Mouse (Mus musculus) E14TG2a.4 (cell line): ENCODE data around the gene Rere.

Source experiments
- H3K27me3 ChIP-seq: 2 replicates; pipeline ENCODE4 v1.6.1; 2014; ENCODE audit warnings: low read length, control low read depth; ENCODE audit not compliant: insufficient read depth
- H3K36me3 ChIP-seq: 2 replicates; pipeline ENCODE4 v1.6.1; 2014; ENCODE audit warnings: low read length, control low read depth; ENCODE audit not compliant: insufficient read depth
- H3K4me1 ChIP-seq: replicated peaks from 2 replicates; pipeline ENCODE4 v1.6.1; 2014; ENCODE audit warnings: low read depth, low read length, control low read depth
- H3K4me3 ChIP-seq: replicated peaks from 2 replicates; pipeline ENCODE4 v1.5.1; 2014; ENCODE audit warnings: mild to moderate bottlenecking, low read length
- H3K9me3 ChIP-seq: 2 replicates; pipeline ENCODE4 v1.6.1; 2014; ENCODE audit warnings: low read length, control low read depth
- CTCF ChIP-seq: conservative IDR thresholded peaks from 2 replicates; pipeline ENCODE4 v1.5.1; 2014; ENCODE audit warnings: low read length
- NANOG ChIP-seq: IDR thresholded peaks from 2 replicates; pipeline ENCODE4 v1.6.1; 2014; ENCODE audit warnings: borderline replicate concordance, low read length, mixed read lengths
- POU5F1 ChIP-seq: IDR thresholded peaks from 2 replicates; pipeline ENCODE4 v1.6.1; 2014; ENCODE audit warnings: low read length, borderline replicate concordance

Gene Rere

DNA sequence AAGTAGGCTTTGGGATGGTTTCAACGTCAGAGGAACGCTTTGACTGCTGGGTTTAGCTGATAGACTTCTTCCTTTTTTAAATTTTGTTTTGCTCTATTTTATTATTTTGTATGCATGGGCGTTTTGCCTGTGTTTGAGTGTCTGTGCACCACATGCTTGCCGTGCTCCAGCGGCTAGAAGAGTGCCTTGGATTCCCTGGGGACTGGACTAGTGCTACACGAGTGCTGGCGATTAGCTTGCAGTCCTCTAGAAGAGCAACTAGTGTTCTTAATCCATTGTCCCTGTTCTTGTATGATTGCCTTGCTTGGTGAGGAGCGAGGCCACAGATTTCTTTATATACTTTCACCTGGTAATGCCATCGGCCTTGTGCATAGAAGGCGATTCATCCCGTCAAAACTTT, 122.5 kb downstream of the Rere start:
- no peaks in the 10 kb centered on the region for H3K9me3 ChIP-seq
- H3K27me3 ChIP-seq, result no peaks in the 10 kb centered on the region
- peaks cover 52% of the 10 kb centered on the region for H3K4me1 ChIP-seq
- TF ChIP-seq NANOG (no peak), CTCF (no peak), POU5F1 (no peak)
- H3K36me3 ChIP-seq, result peaks cover 24% of the 10 kb centered on the region
- H3K4me3 ChIP-seq, result no peak overlapping the region

GRCm38 (mm10) chr4:150404583-150404982, 123.1 kb downstream of the Rere start:
- TF ChIP-seq POU5F1 (no peak), NANOG (no peak), CTCF (no peak)
- Histone ChIP-seq H3K27me3 (no peaks in the 10 kb centered on the region), H3K4me1 (peaks cover 50% of the 10 kb centered on the region), H3K9me3 (no peaks in the 10 kb centered on the region), H3K4me3 (no peak overlapping the region), H3K36me3 (peaks cover 30% of the 10 kb centered on the region)

DNA sequence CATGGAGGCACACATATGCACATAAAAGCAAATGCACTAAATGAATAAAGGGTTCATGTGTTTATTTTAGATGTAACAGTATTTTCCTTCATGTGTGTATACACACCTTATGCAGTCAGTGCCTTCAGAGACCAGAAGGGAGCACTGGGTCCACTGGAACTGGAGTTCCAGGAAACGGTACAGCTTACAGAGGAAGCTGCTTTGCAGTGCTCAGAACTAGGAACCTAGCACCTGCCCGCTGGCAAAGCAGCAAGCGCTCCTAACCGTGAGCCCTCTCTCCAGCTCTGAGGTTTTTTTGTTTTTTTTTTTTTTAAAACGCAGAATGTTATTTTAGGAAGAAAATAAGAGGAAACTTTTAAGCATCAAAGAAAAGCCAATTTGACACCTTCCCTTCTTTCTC, 124.3 kb downstream of the Rere start:
- H3K9me3 ChIP-seq, result no peaks in the 10 kb centered on the region
- H3K4me3 ChIP-seq, result 0 out of 2 replicates have a peak overlapping the region, but pooled peaks have one; percentile 3
- H3K4me1 ChIP-seq, result peaks cover 50% of the 10 kb centered on the region
- TF ChIP-seq CTCF, result no peak
- TF ChIP-seq POU5F1, result no peak
- no peak for TF ChIP-seq NANOG
- H3K36me3 ChIP-seq, result peaks cover 39% of the 10 kb centered on the region
- H3K27me3 ChIP-seq, result no peaks in the 10 kb centered on the region

DNA sequence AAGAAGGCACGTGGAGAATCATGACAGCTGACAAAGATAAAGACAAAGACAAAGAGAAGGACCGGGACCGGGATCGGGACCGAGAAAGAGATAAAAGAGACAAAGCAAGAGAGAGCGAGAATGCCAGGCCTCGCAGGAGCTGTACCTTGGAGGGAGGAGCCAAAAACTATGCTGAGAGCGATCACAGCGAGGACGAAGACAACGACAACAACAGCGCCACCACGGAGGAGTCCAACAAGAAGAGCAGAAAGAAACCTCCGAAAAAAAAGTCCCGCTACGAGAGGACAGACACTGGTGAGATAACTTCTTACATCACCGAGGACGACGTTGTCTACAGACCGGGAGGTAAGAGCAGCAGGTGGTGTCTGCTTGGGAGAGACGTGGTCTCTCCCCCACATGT, 124.9 kb downstream of the Rere start:
- Histone ChIP-seq H3K27me3 (no peaks in the 10 kb centered on the region), H3K36me3 (peaks cover 39% of the 10 kb centered on the region), H3K4me1 (peaks cover 50% of the 10 kb centered on the region), H3K4me3 (0 out of 2 replicates have a peak overlapping the region, but pooled peaks have one; percentile 3), H3K9me3 (no peaks in the 10 kb centered on the region)
- TF ChIP-seq CTCF, result peak; percentile 9; the same call in 1 of the 2 replicates
- TF ChIP-seq POU5F1, result no peak

DNA sequence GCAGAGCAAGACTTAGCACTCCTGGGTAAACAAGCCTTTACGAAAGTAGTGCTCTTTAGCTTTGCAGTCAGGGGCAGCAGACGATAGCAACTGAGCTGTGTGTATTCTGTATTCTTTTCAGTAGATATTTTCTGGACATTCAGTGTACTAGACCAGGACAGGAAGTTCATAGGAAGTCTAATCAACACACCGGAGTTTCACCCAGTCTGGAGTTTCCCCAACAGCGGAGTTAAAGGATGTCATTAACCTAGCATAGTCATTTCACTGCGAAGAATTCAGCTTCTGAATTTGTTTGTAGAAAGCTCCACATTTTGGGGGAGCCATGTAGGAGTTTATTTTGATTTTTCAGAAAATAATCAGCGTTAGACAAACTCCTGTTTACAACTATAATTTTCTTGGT, 125.4 kb downstream of the Rere start:
- Histone ChIP-seq H3K36me3 (peaks cover 43% of the 10 kb centered on the region), H3K4me1 (peaks cover 47% of the 10 kb centered on the region), H3K4me3 (no peak overlapping the region), H3K27me3 (no peaks in the 10 kb centered on the region), H3K9me3 (no peaks in the 10 kb centered on the region)
- TF ChIP-seq CTCF (no peak), NANOG (no peak), POU5F1 (no peak)

DNA sequence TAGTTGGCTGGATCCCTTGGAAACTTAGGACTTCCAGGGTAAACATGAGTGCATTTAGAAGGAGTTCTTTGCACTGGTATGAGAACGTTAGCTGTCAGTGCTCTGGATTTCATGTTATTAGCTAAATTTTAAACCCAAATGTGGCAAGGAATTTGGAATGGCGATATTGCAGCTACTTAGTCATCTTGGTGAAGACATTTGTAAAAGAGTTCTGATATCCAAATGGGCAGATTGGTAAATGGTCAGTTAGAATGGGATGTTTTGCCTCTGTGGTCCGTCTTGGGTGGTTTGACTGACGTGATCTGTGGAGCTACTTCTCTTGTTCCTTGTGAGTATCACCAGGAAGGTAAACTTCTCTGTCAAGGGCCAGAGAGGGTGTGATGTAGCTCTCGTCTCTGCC, 132.8 kb downstream of the Rere start:
- TF ChIP-seq CTCF, result no peak
- TF ChIP-seq POU5F1, result no peak
- no peak for TF ChIP-seq NANOG
- H3K9me3 ChIP-seq, result no peaks in the 10 kb centered on the region
- peaks cover 40% of the 10 kb centered on the region for H3K36me3 ChIP-seq
- no peak overlapping the region for H3K4me3 ChIP-seq
- H3K4me1 ChIP-seq, result peaks cover 19% of the 10 kb centered on the region
- H3K27me3 ChIP-seq, result no peaks in the 10 kb centered on the region

GRCm38 (mm10) chr4:150414759-150415158, 133.3 kb downstream of the Rere start:
- Histone ChIP-seq H3K4me1 (peaks cover 23% of the 10 kb centered on the region), H3K9me3 (no peaks in the 10 kb centered on the region), H3K27me3 (no peaks in the 10 kb centered on the region), H3K36me3 (peaks cover 37% of the 10 kb centered on the region), H3K4me3 (no peak overlapping the region)
- TF ChIP-seq CTCF (no peak), POU5F1 (no peak), NANOG (no peak)

GRCm38 (mm10) chr4:150415227-150415969, 134.0 kb downstream of the Rere start:
- TF ChIP-seq CTCF (no peak), NANOG (no peak), POU5F1 (no peak)
- Histone ChIP-seq H3K4me1 (peaks cover 28% of the 10 kb centered on the region), H3K36me3 (peaks cover 36% of the 10 kb centered on the region), H3K9me3 (no peaks in the 10 kb centered on the region), H3K4me3 (no peak overlapping the region), H3K27me3 (no peaks in the 10 kb centered on the region)

GRCm38 (mm10) chr4:150420576-150421263, 139.3 kb downstream of the Rere start:
- Histone ChIP-seq H3K4me1 (peaks cover 23% of the 10 kb centered on the region), H3K4me3 (no peak overlapping the region), H3K27me3 (no peaks in the 10 kb centered on the region), H3K36me3 (peaks cover 40% of the 10 kb centered on the region), H3K9me3 (no peaks in the 10 kb centered on the region)
- TF ChIP-seq POU5F1, result no peak
- TF ChIP-seq CTCF, result no peak
- TF ChIP-seq NANOG, result no peak
